Mouse (Mus musculus): ENCODE data around the gene Tubb3. TPM values are rescaled to one million over a fixed set of nuclear protein-coding genes. Genes with fewer than 3 reads are reported as not detected.
"Not testable (repeated sequence)": the region's sequence is repeated elsewhere in the genome, so short reads cannot be mapped to it uniquely, and the experiment has no call there.

Gene Tubb3
- polyA plus RNA-seq, 1 experiment from 2014 or later = 5.0 TPM

GRCm38 (mm10) chr8:123414997-123415696, 3.9 kb downstream of the Tubb3 start:
- H3K27ac ChIP-seq; ATAC-seq (ENCODE audit: insufficient number of reproducible peaks, low FRiP score, low TSS enrichment, low read depth); H3K4me3 ChIP-seq; H3K4me2 ChIP-seq; H3K9ac ChIP-seq; H3K9me3 ChIP-seq; H3K36me3 ChIP-seq: not testable (repeated sequence)
- Histone ChIP-seq H3K27me3 (peaks cover 42% of the 10 kb centered on the region), H3K4me1 (peaks cover 14% of the 10 kb centered on the region)
- WGBS = 83% methylated on average over 5 of the region's 5 CpGs

- peaks cover 31% of the 10 kb centered on the region for H3K27me3 ChIP-seq
- H3K27ac ChIP-seq = no peak overlapping the region
- no peaks in the 10 kb centered on the region for H3K9me3 ChIP-seq
- no peak overlapping the region for H3K4me3 ChIP-seq
- no peak overlapping the region for H3K4me2 ChIP-seq
- H3K9ac ChIP-seq = no peak overlapping the region
- ATAC-seq (ENCODE audit: insufficient number of reproducible peaks, low FRiP score, low TSS enrichment, low read depth) = no peak
- peaks cover 10% of the 10 kb centered on the region for H3K4me1 ChIP-seq
- H3K36me3 ChIP-seq = no peaks in the 10 kb centered on the region
- 87% methylated on average over 8 of the region's 8 CpGs for WGBS
These were observed 5.0 kb downstream of the Tubb3 start for GRCm38 (mm10) chr8:123415967-123416943.

- no peak overlapping the region for H3K9ac ChIP-seq
- no peak for ATAC-seq (ENCODE audit: insufficient number of reproducible peaks, low FRiP score, low TSS enrichment, low read depth)
- 76% methylated on average over 8 of the region's 8 CpGs for WGBS
- H3K4me1 ChIP-seq = peaks cover 2% of the 10 kb centered on the region
- peaks cover 23% of the 10 kb centered on the region for H3K27me3 ChIP-seq
- H3K4me3 ChIP-seq = no peak overlapping the region
- no peak overlapping the region for H3K4me2 ChIP-seq
- no peaks in the 10 kb centered on the region for H3K36me3 ChIP-seq
- no peaks in the 10 kb centered on the region for H3K9me3 ChIP-seq
- no peak overlapping the region for H3K27ac ChIP-seq
These were observed 5.8 kb downstream of the Tubb3 start for GRCm38 (mm10) chr8:123416944-123417555.

- no peak overlapping the region for H3K4me2 ChIP-seq
- no peaks in the 10 kb centered on the region for H3K36me3 ChIP-seq
- no peaks in the 10 kb centered on the region for H3K4me1 ChIP-seq
- ATAC-seq (ENCODE audit: insufficient number of reproducible peaks, low FRiP score, low TSS enrichment, low read depth) = no peak
- H3K27ac ChIP-seq = no peak overlapping the region
- no peak overlapping the region for H3K9ac ChIP-seq
- no peaks in the 10 kb centered on the region for H3K9me3 ChIP-seq
- 84% methylated on average over 4 of the region's 4 CpGs for WGBS
- H3K27me3 ChIP-seq = no peaks in the 10 kb centered on the region
- H3K4me3 ChIP-seq = no peak overlapping the region
These were observed 8.5 kb downstream of the Tubb3 start for GRCm38 (mm10) chr8:123419711-123420110.

GRCm38 (mm10) chr8:123420525-123421281, 9.5 kb downstream of the Tubb3 start:
- 94% methylated on average over 34 of the region's 34 CpGs for WGBS
- Histone ChIP-seq H3K27ac (no peak overlapping the region), H3K4me3 (no peak overlapping the region), H3K36me3 (no peaks in the 10 kb centered on the region), H3K27me3 (no peaks in the 10 kb centered on the region), H3K4me2 (no peak overlapping the region), H3K4me1 (no peaks in the 10 kb centered on the region), H3K9me3 (no peaks in the 10 kb centered on the region), H3K9ac (no peak overlapping the region)
- no peak for ATAC-seq (ENCODE audit: insufficient number of reproducible peaks, low FRiP score, low TSS enrichment, low read depth)

- no peak overlapping the region for H3K4me3 ChIP-seq
- no peak for ATAC-seq (ENCODE audit: insufficient number of reproducible peaks, low FRiP score, low TSS enrichment, low read depth)
- 81% methylated on average over 19 of the region's 19 CpGs for WGBS
- no peaks in the 10 kb centered on the region for H3K27me3 ChIP-seq
- no peaks in the 10 kb centered on the region for H3K36me3 ChIP-seq
- no peak overlapping the region for H3K9ac ChIP-seq
- no peaks in the 10 kb centered on the region for H3K9me3 ChIP-seq
- H3K4me1 ChIP-seq = no peaks in the 10 kb centered on the region
- no peak overlapping the region for H3K27ac ChIP-seq
- no peak overlapping the region for H3K4me2 ChIP-seq
These were observed 10.1 kb downstream of the Tubb3 start for GRCm38 (mm10) chr8:123421325-123421724.

GRCm38 (mm10) chr8:123422056-123422780, 11.0 kb downstream of the Tubb3 start:
- H3K27ac ChIP-seq = no peak overlapping the region
- no peak for ATAC-seq (ENCODE audit: insufficient number of reproducible peaks, low FRiP score, low TSS enrichment, low read depth)
- no peaks in the 10 kb centered on the region for H3K27me3 ChIP-seq
- peak overlapping the region; percentile 16; the same call in 1 of the 2 replicates for H3K4me3 ChIP-seq
- H3K4me1 ChIP-seq = no peaks in the 10 kb centered on the region
- no peak overlapping the region for H3K9ac ChIP-seq
- H3K4me2 ChIP-seq = peak overlapping the region; percentile 39
- H3K36me3 ChIP-seq = no peaks in the 10 kb centered on the region
- 18% methylated on average over 17 of the region's 17 CpGs for WGBS
- H3K9me3 ChIP-seq = 0 out of 2 replicates have a peak, but pooled peaks cover 3% of the 10 kb centered on the region

GRCm38 (mm10) chr8:123422781-123423159, 11.5 kb downstream of the Tubb3 start:
- Histone ChIP-seq H3K9me3 (peaks cover 9% of the 10 kb centered on the region; the same call in 1 of the 2 replicates), H3K36me3 (no peaks in the 10 kb centered on the region), H3K27ac (no peak overlapping the region), H3K4me2 (no peak overlapping the region), H3K9ac (no peak overlapping the region), H3K4me1 (no peaks in the 10 kb centered on the region), H3K27me3 (no peaks in the 10 kb centered on the region), H3K4me3 (no peak overlapping the region)
- ATAC-seq (ENCODE audit: insufficient number of reproducible peaks, low FRiP score, low TSS enrichment, low read depth) = no peak
- 15% methylated on average over 3 of the region's 3 CpGs for WGBS

GRCm38 (mm10) chr8:123423441-123423840, 12.2 kb downstream of the Tubb3 start, which contains the start of gene Def8:
TSS of gene Def8 (plus strand) at chr8:123423527.
- peaks cover 16% of the 10 kb centered on the region for H3K9me3 ChIP-seq

GRCm38 (mm10) chr8:123426511-123427509, 15.6 kb downstream of the Tubb3 start:
- Histone ChIP-seq H3K9me3 (peaks cover 32% of the 10 kb centered on the region), H3K4me1 (no peaks in the 10 kb centered on the region), H3K4me2 (no peak overlapping the region), H3K36me3 (no peaks in the 10 kb centered on the region), H3K4me3 (no peak overlapping the region), H3K27me3 (no peaks in the 10 kb centered on the region), H3K27ac (no peak overlapping the region), H3K9ac (no peak overlapping the region)
- ATAC-seq (ENCODE audit: insufficient number of reproducible peaks, low FRiP score, low TSS enrichment, low read depth) = no peak
- 96% methylated on average over 27 of the region's 27 CpGs for WGBS

More at GRCm38 (mm10) chr8:123423441-123423840, 12.2 kb downstream of the Tubb3 start, which contains the start of gene Def8:
- H3K4me1 ChIP-seq = no peaks in the 10 kb centered on the region
- no peak for ATAC-seq (ENCODE audit: insufficient number of reproducible peaks, low FRiP score, low TSS enrichment, low read depth)
- H3K9ac ChIP-seq = no peak within 1 kb of the TSS
- H3K4me3 ChIP-seq = peak within 1 kb of the TSS; percentile 16; the same call in 1 of the 2 replicates
- H3K4me2 ChIP-seq = peak within 1 kb of the TSS; percentile 39
- 64% methylated on average over 7 of the region's 7 CpGs for WGBS
- H3K27me3 ChIP-seq = no peaks in the 10 kb centered on the region
- no peak within 1 kb of the TSS for H3K27ac ChIP-seq
- H3K36me3 ChIP-seq = no peaks in the 10 kb centered on the region
